Mouse (Mus musculus): ENCODE data around the gene Rel.

The Rel gene

GRCm38 (mm10) chr11:23744352-23744751 is 26.4 kb downstream of the Rel start:
- no peak for DNase-seq (ENCODE audit: low read depth, low spot score)

GRCm38 (mm10) chr11:23741386-23741785 is 29.4 kb downstream of the Rel start:
- no peak for DNase-seq (ENCODE audit: low read depth, low spot score)

- no peak for DNase-seq (ENCODE audit: low read depth, low spot score)
Measured at GRCm38 (mm10) chr11:23740895-23741294, 29.9 kb downstream of the Rel start.

GRCm38 (mm10) chr11:23735820-23736470 is 34.8 kb downstream of the Rel start:
- no peak for DNase-seq (ENCODE audit: low read depth, low spot score)

- DNase-seq (ENCODE audit: low read depth, low spot score), result no peak
Measured at GRCm38 (mm10) chr11:23734749-23735286, 36.0 kb downstream of the Rel start.

GRCm38 (mm10) chr11:23732840-23733239 is 37.9 kb downstream of the Rel start:
- DNase-seq (ENCODE audit: low read depth, low spot score), result no peak

GRCm38 (mm10) chr11:23730120-23730519 is 40.6 kb downstream of the Rel start:
- no peak for DNase-seq (ENCODE audit: low read depth, low spot score)

- DNase-seq (ENCODE audit: low read depth, low spot score), result no peak
Measured at GRCm38 (mm10) chr11:23728186-23728585, 42.6 kb downstream of the Rel start.

GRCm38 (mm10) chr11:23726441-23726840 is 44.3 kb downstream of the Rel start:
- no peak for DNase-seq (ENCODE audit: low read depth, low spot score)

- DNase-seq (ENCODE audit: low read depth, low spot score), result no peak
Measured at GRCm38 (mm10) chr11:23725850-23726249, 44.9 kb downstream of the Rel start.

- DNase-seq (ENCODE audit: low read depth, low spot score), result no peak
Measured at GRCm38 (mm10) chr11:23722326-23722725, 48.4 kb downstream of the Rel start.

GRCm38 (mm10) chr11:23719825-23720224 is 50.9 kb downstream of the Rel start:
- DNase-seq (ENCODE audit: low read depth, low spot score), result no peak

- DNase-seq (ENCODE audit: low read depth, low spot score), result no peak
Measured at GRCm38 (mm10) chr11:23718856-23719255, 51.9 kb downstream of the Rel start.

GRCm38 (mm10) chr11:23712299-23712698 is 58.5 kb downstream of the Rel start:
- no peak for DNase-seq (ENCODE audit: low read depth, low spot score)

GRCm38 (mm10) chr11:23704604-23705294 is 66.0 kb downstream of the Rel start:
- no peak for DNase-seq (ENCODE audit: low read depth, low spot score)

- DNase-seq (ENCODE audit: low read depth, low spot score), result no peak
Measured at GRCm38 (mm10) chr11:23701831-23702230, 68.9 kb downstream of the Rel start.

GRCm38 (mm10) chr11:23699414-23700095 is 71.2 kb downstream of the Rel start:
- DNase-seq (ENCODE audit: low read depth, low spot score), result peak; percentile 65

GRCm38 (mm10) chr11:23698526-23698925 is 72.2 kb downstream of the Rel start:
- no peak for DNase-seq (ENCODE audit: low read depth, low spot score)

GRCm38 (mm10) chr11:23695847-23696246 is 74.9 kb downstream of the Rel start:
- peak; percentile 41 for DNase-seq (ENCODE audit: low read depth, low spot score)

- DNase-seq (ENCODE audit: low read depth, low spot score), result no peak
Measured at GRCm38 (mm10) chr11:23693286-23693685, 77.5 kb downstream of the Rel start.

- peak; percentile 65 for DNase-seq (ENCODE audit: low read depth, low spot score)
Measured at GRCm38 (mm10) chr11:23688060-23688459, 82.7 kb downstream of the Rel start.
